Mouse (Mus musculus): ENCODE data around the gene Pigyl.

DNA sequence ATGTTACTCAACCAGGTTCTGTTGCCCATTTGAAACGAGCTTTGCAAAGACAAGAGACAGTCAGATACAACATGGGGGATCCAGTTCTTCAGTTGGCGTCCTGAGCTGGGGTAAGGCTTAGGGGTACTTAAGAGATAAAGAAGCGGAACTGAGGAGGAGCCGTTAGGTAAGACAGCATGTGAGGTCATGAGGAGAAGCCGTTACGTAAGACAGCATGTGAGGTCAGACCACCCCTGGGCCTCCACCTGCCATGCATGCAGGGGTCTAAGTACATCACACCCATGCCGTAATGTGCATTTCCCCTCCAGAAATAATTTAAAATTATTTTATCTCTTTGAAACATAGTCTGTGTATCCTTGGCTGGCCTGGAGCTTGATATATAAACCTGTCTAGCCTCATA is 6.3 kb downstream of the Pigyl start:
- TF ChIP-seq CTCF (IDR thresholded peaks at IDR 0.05; ENCODE audit: low read depth, low read length) (no peak), POLR2A (IDR thresholded peaks at IDR 0.05; ENCODE audit: borderline replicate concordance, low read depth, low read length) (no peak)
